Comparison of ENCODE assay signal across 22 mouse cellular contexts in the genomic region with DNA sequence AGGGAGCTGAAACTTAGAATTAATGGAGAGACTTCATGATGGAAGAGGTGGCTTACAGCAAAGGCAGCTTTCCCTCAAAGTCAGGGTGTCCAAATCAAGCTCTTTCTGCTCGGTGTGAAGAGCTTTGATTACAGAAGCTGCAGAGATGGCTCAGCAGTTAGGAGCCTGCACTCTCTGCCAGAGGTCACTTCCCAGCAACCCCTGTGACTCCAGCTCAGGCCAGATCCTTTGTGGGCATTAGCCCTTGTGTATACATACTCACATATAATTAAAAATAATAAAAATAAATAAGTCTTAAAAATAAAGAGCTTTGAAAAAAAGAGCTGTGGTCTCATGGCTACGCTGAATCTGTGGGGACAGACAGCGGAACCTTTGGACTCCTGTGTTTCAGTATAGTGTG. TPM values are rescaled to one million over a fixed set of nuclear protein-coding genes. Genes with fewer than 3 reads are reported as not detected.
A peak's percentile ranks its signal among the peaks of the same experiment; 100 is the strongest.
DNase-seq lines count a peak whose midpoint lies in the region; ATAC-seq and TF ChIP-seq lines count a peak whose summit lies in the region.
"Had no signal": no experiment of that assay in that cellular context is flagged by ENCODE, and none has a peak within 500 bp of the region (broad histone marks: within the 10 kb centered on the region; RNA-seq: fewer than 3 reads in every experiment).

No protein-coding gene starts in this region.

- no peaks in the 10 kb centered on the region for H3K27me3 ChIP-seq in heart, embryonic 13.5 days (replicated peaks)
- no peaks in the 10 kb centered on the region for H3K27me3 ChIP-seq in kidney, embryonic 15.5 days
- no peaks in the 10 kb centered on the region for H3K27me3 ChIP-seq in liver, adult 2 months (ENCODE audit: control insufficient read depth, insufficient read depth, low read length)
- H3K27me3 ChIP-seq: embryonic facial prominence, embryonic 12.5 days; forebrain, embryonic 15.5 days; heart, embryonic 12.5 days; hindbrain, embryonic 12.5 days had no signal

- TF ChIP-seq POLR2A in liver, adult 2 months (IDR thresholded peaks at IDR 0.05; ENCODE audit: extremely low read depth, insufficient read depth, low read length), result no peak

- peak overlapping the region; percentile 40; the same call in 1 of the 2 replicates for H3K9ac ChIP-seq in heart, embryonic 13.5 days
- no peak overlapping the region for H3K9ac ChIP-seq in kidney, embryonic 15.5 days
- H3K9ac ChIP-seq in liver, adult 2 months (ENCODE audit: low read depth, low read length), result no peak overlapping the region
- H3K9ac ChIP-seq: embryonic facial prominence, embryonic 12.5 days; forebrain, embryonic 15.5 days; heart, embryonic 12.5 days; hindbrain, embryonic 12.5 days had no signal

- no peak overlapping the region for H3K4me3 ChIP-seq in heart, embryonic 13.5 days
- no peak overlapping the region for H3K4me3 ChIP-seq in kidney, embryonic 15.5 days (replicated peaks)
- no peak overlapping the region for H3K4me3 ChIP-seq in liver, adult 2 months (ENCODE audit: insufficient read depth, low read depth, low read length)
- H3K4me3 ChIP-seq: embryonic facial prominence, embryonic 12.5 days; forebrain, embryonic 15.5 days; heart, embryonic 12.5 days; hindbrain, embryonic 12.5 days had no signal

- DNase-seq in cerebellum, adult 9-10 months, result peak; percentile 5
- no peak for DNase-seq in cerebellum, postnatal 4 days (ENCODE audit: low spot score in 2 of 2)
- DNase-seq in heart, postnatal 14 days, result no peak
- DNase-seq in kidney, postnatal 10 days, result peak; percentile 26
- peak; percentile 73 for DNase-seq in liver, adult 2 months (ENCODE audit: extremely low read depth, low read depth, low spot score)
- no peak for DNase-seq in liver
- DNase-seq: adrenal gland, adult 8-10 months; adrenal gland, postnatal 36 days; B cell, adult 2 months; cerebellum, adult 2 months; cerebellum, postnatal 14 days; gastrocnemius, postnatal 14 days; heart, postnatal 4 days had no signal

- H3K9me3 ChIP-seq in heart, embryonic 13.5 days, result no peaks in the 10 kb centered on the region
- no peaks in the 10 kb centered on the region for H3K9me3 ChIP-seq in kidney, embryonic 15.5 days (replicated peaks)
- H3K9me3 ChIP-seq: embryonic facial prominence, embryonic 12.5 days; forebrain, embryonic 15.5 days; G1E; heart, embryonic 12.5 days; hindbrain, embryonic 12.5 days had no signal

- 70% methylated on average over 3 of the region's 3 CpGs for WGBS in heart, embryonic 13.5 days
- WGBS in kidney, embryonic 15.5 days, result 71% methylated on average over 3 of the region's 3 CpGs
- 54% methylated on average over 3 of the region's 3 CpGs for WGBS in liver, adult 2 months

- no peak for ATAC-seq in heart, embryonic 13.5 days (ENCODE audit: extremely low read depth, insufficient number of reproducible peaks, low FRiP score, low TSS enrichment)
- no peak for ATAC-seq in kidney, embryonic 15.5 days (replicated peaks; ENCODE audit: low FRiP score)
- ATAC-seq: CD4-positive, CD25-positive, alpha-beta regulatory T cell, adult 4 months; forebrain, embryonic 15.5 days; hindbrain, embryonic 16.5 days had no signal

- intact Hi-C loops in heart, postnatal 14 days (cut with DNase I), result loop anchor here (2.0 kb wide), 1 partner anchor 13 kb away; no protein-coding TSS in a partner anchor

- no peak overlapping the region for H3K4me2 ChIP-seq in heart, embryonic 13.5 days
- no peak overlapping the region for H3K4me2 ChIP-seq in kidney, embryonic 15.5 days
- H3K4me2 ChIP-seq: embryonic facial prominence, embryonic 12.5 days; forebrain, embryonic 15.5 days; heart, embryonic 12.5 days; hindbrain, embryonic 12.5 days had no signal

- H3K4me1 ChIP-seq in heart, embryonic 13.5 days, result peaks cover 76% of the 10 kb centered on the region
- H3K4me1 ChIP-seq in kidney, embryonic 15.5 days, result peaks cover 28% of the 10 kb centered on the region
- peaks cover 23% of the 10 kb centered on the region for H3K4me1 ChIP-seq in liver, adult 2 months (ENCODE audit: control insufficient read depth, insufficient read depth, low read length)

- TF ChIP-seq CTCF in liver, adult 2 months (IDR thresholded peaks at IDR 0.05; ENCODE audit: low read depth, low read length), result no peak

- H3K36me3 ChIP-seq in heart, embryonic 13.5 days, result no peaks in the 10 kb centered on the region
- H3K36me3 ChIP-seq in kidney, embryonic 15.5 days, result no peaks in the 10 kb centered on the region
- H3K36me3 ChIP-seq in liver, adult 2 months (ENCODE audit: control insufficient read depth, insufficient read depth, low read length), result no peaks in the 10 kb centered on the region
- H3K36me3 ChIP-seq: embryonic facial prominence, embryonic 12.5 days; forebrain, embryonic 15.5 days; heart, embryonic 12.5 days; hindbrain, embryonic 12.5 days had no signal

- H3K79me2 ChIP-seq in liver, adult 2 months (ENCODE audit: control insufficient read depth, insufficient read depth, low read length), result peaks cover 28% of the 10 kb centered on the region

- no peak overlapping the region for H3K27ac ChIP-seq in heart, embryonic 13.5 days (replicated peaks)
- H3K27ac ChIP-seq in kidney, embryonic 15.5 days, result no peak overlapping the region
- 0 out of 2 replicates have a peak overlapping the region, but pooled peaks have one; percentile 24 for H3K27ac ChIP-seq in liver, adult 2 months (replicated peaks; ENCODE audit: insufficient read depth, low read depth, low read length)
- H3K27ac ChIP-seq: embryonic facial prominence, embryonic 12.5 days; forebrain, embryonic 15.5 days; hindbrain, embryonic 12.5 days had no signal

RNA-seq across cellular contexts. Expression of a gene that starts 4.1 kb away (rescaled TPM):
- 5.2 and 7.4 TPM in 2 replicates for polyA plus RNA-seq in heart, embryonic 13.5 days (2015; fragmentation: Nextera tagmentation; extraction: Ambion mirVana)
- 10 to 100 TPM; 45.4 to 46.2 TPM for total RNA-seq in heart, postnatal 14 days (2021)
- 10.3 and 10.6 TPM in 2 replicates for polyA plus RNA-seq in kidney, embryonic 15.5 days (2015; fragmentation: Nextera tagmentation; extraction: Ambion mirVana)
- 21.1 and 23.1 TPM in 2 replicates for total RNA-seq in liver, adult 2 months (2014; rRNA removed)
- 2.4 and 2.8 TPM in 2 replicates for polyA plus RNA-seq in liver, adult 2 months (2012; rRNA removed)

RNA-seq across cellular contexts. Expression of a gene that starts 35.8 kb away (rescaled TPM):
- 3.3 and 3.9 TPM in 2 replicates for polyA plus RNA-seq in heart, embryonic 13.5 days (2015; fragmentation: Nextera tagmentation; extraction: Ambion mirVana)
- total RNA-seq in heart, postnatal 14 days (2021), result 1 to 10 TPM; 8.4 to 9.7 TPM
- polyA plus RNA-seq in kidney, embryonic 15.5 days (2015; fragmentation: Nextera tagmentation; extraction: Ambion mirVana), result 3.9 and 4.6 TPM in 2 replicates
- 1.2 and 1.7 TPM in 2 replicates for total RNA-seq in liver, adult 2 months (2014; rRNA removed)
- 2.6 and 2.8 TPM in 2 replicates for polyA plus RNA-seq in liver, adult 2 months (2012; rRNA removed)

Comparison
In these comparisons a context has a peak if more than half of its experiments do, and no peak if none do; other contexts are left out.
1. DNase-seq: peak in cerebellum, adult 9-10 months (single experiment), kidney, postnatal 10 days (single experiment) and liver, adult 2 months (single experiment); none in cerebellum, postnatal 4 days (0 of 2), heart, postnatal 14 days (0 of 2) and liver (single experiment).